Mouse (Mus musculus): ENCODE measurements around the gene Macrod2. TPM values are rescaled to one million over a fixed set of nuclear protein-coding genes. Genes with fewer than 3 reads are reported as not detected.
A peak's percentile ranks its signal among the peaks of the same experiment; 100 is the strongest.

Macrod2 gene
- polyA plus RNA-seq, 1 experiment from 2014 or later, result 28.7 TPM

- 17% methylated on average over 2 of the region's 2 CpGs for whole genome bisulfite sequencing
Observed at GRCm38 (mm10) chr2:141408766-141409165, 1013.7 kb downstream of the Macrod2 start.

GRCm38 (mm10) chr2:141416436-141416835, 1021.3 kb downstream of the Macrod2 start:
- Histone ChIP-seq H3K9ac (replicated peaks; ENCODE audit: low read length) (no peak overlapping the region), H3K27ac (ENCODE audit: low read length) (no peak overlapping the region), H3K9me3 (ENCODE audit: low read length) (no peaks in the 10 kb centered on the region), H3K36me3 (ENCODE audit: insufficient read depth, low read length) (no peaks in the 10 kb centered on the region), H3K4me3 (ENCODE audit: low read length) (no peak overlapping the region), H3K4me1 (ENCODE audit: insufficient read depth, low read length) (no peaks in the 10 kb centered on the region), H3K4me2 (replicated peaks; ENCODE audit: low read depth, low read length) (no peak overlapping the region), H3K27me3 (ENCODE audit: insufficient read depth, low read length) (no peaks in the 10 kb centered on the region)
- ATAC-seq (ENCODE audit: low FRiP score, low TSS enrichment), result no peak

More at GRCm38 (mm10) chr2:141408766-141409165, 1013.7 kb downstream of the Macrod2 start:
- Histone ChIP-seq H3K9ac (replicated peaks; ENCODE audit: low read length) (no peak overlapping the region), H3K4me3 (ENCODE audit: low read length) (no peak overlapping the region), H3K36me3 (ENCODE audit: insufficient read depth, low read length) (no peaks in the 10 kb centered on the region), H3K4me2 (replicated peaks; ENCODE audit: low read depth, low read length) (no peak overlapping the region), H3K4me1 (ENCODE audit: insufficient read depth, low read length) (no peaks in the 10 kb centered on the region), H3K27ac (ENCODE audit: low read length) (no peak overlapping the region), H3K9me3 (ENCODE audit: low read length) (no peaks in the 10 kb centered on the region), H3K27me3 (ENCODE audit: insufficient read depth, low read length) (no peaks in the 10 kb centered on the region)
- no peak for ATAC-seq (ENCODE audit: low FRiP score, low TSS enrichment)

- H3K4me3 ChIP-seq (ENCODE audit: low read length), result no peak overlapping the region
- no peaks in the 10 kb centered on the region for H3K27me3 ChIP-seq (ENCODE audit: insufficient read depth, low read length)
- WGBS, result 47% methylated on average over 8 of the region's 8 CpGs
- no peaks in the 10 kb centered on the region for H3K4me1 ChIP-seq (ENCODE audit: insufficient read depth, low read length)
- no peaks in the 10 kb centered on the region for H3K9me3 ChIP-seq (ENCODE audit: low read length)
- no peaks in the 10 kb centered on the region for H3K36me3 ChIP-seq (ENCODE audit: insufficient read depth, low read length)
- no peak overlapping the region for H3K27ac ChIP-seq (ENCODE audit: low read length)
- ATAC-seq (ENCODE audit: low FRiP score, low TSS enrichment), result no peak
- no peak overlapping the region for H3K9ac ChIP-seq (replicated peaks; ENCODE audit: low read length)
- no peak overlapping the region for H3K4me2 ChIP-seq (replicated peaks; ENCODE audit: low read depth, low read length)
Observed at GRCm38 (mm10) chr2:141416855-141417544, 1021.9 kb downstream of the Macrod2 start.

GRCm38 (mm10) chr2:141419806-141420205, 1024.7 kb downstream of the Macrod2 start:
- Histone ChIP-seq H3K4me1 (ENCODE audit: insufficient read depth, low read length) (no peaks in the 10 kb centered on the region), H3K27ac (ENCODE audit: low read length) (no peak overlapping the region), H3K36me3 (ENCODE audit: insufficient read depth, low read length) (no peaks in the 10 kb centered on the region), H3K9me3 (ENCODE audit: low read length) (no peaks in the 10 kb centered on the region), H3K4me2 (replicated peaks; ENCODE audit: low read depth, low read length) (no peak overlapping the region), H3K9ac (replicated peaks; ENCODE audit: low read length) (no peak overlapping the region), H3K4me3 (ENCODE audit: low read length) (no peak overlapping the region), H3K27me3 (ENCODE audit: insufficient read depth, low read length) (no peaks in the 10 kb centered on the region)
- 74% methylated on average over 1 of the region's 1 CpGs for WGBS
- ATAC-seq (ENCODE audit: low FRiP score, low TSS enrichment), result no peak

- no peak overlapping the region for H3K9ac ChIP-seq (replicated peaks; ENCODE audit: low read length)
- no peak overlapping the region for H3K4me3 ChIP-seq (ENCODE audit: low read length)
- H3K9me3 ChIP-seq (ENCODE audit: low read length), result no peaks in the 10 kb centered on the region
- WGBS, result 67% methylated on average over 5 of the region's 5 CpGs
- no peaks in the 10 kb centered on the region for H3K36me3 ChIP-seq (ENCODE audit: insufficient read depth, low read length)
- no peak for ATAC-seq (ENCODE audit: low FRiP score, low TSS enrichment)
- H3K27ac ChIP-seq (ENCODE audit: low read length), result no peak overlapping the region
- H3K27me3 ChIP-seq (ENCODE audit: insufficient read depth, low read length), result no peaks in the 10 kb centered on the region
- H3K4me2 ChIP-seq (replicated peaks; ENCODE audit: low read depth, low read length), result no peak overlapping the region
- peaks cover 7% of the 10 kb centered on the region; the same call in 1 of the 2 replicates for H3K4me1 ChIP-seq (ENCODE audit: insufficient read depth, low read length)
Observed at GRCm38 (mm10) chr2:141434084-141434483, 1039.0 kb downstream of the Macrod2 start.

- Histone ChIP-seq H3K9ac (replicated peaks; ENCODE audit: low read length) (no peak overlapping the region), H3K4me1 (ENCODE audit: insufficient read depth, low read length) (peaks cover 7% of the 10 kb centered on the region; the same call in 1 of the 2 replicates), H3K27ac (ENCODE audit: low read length) (no peak overlapping the region), H3K4me2 (replicated peaks; ENCODE audit: low read depth, low read length) (peak overlapping the region; percentile 46), H3K27me3 (ENCODE audit: insufficient read depth, low read length) (no peaks in the 10 kb centered on the region), H3K4me3 (ENCODE audit: low read length) (peak overlapping the region; percentile 19; the same call in 1 of the 2 replicates), H3K9me3 (ENCODE audit: low read length) (no peaks in the 10 kb centered on the region), H3K36me3 (ENCODE audit: insufficient read depth, low read length) (no peaks in the 10 kb centered on the region)
- peak; percentile 54; the same call in 1 of the 2 replicates for ATAC-seq (ENCODE audit: low FRiP score, low TSS enrichment)
- 33% methylated on average over 16 of the region's 16 CpGs for whole genome bisulfite sequencing
Observed at GRCm38 (mm10) chr2:141434731-141435570, 1039.8 kb downstream of the Macrod2 start.

- Histone ChIP-seq H3K9me3 (ENCODE audit: low read length) (no peaks in the 10 kb centered on the region), H3K27ac (ENCODE audit: low read length) (no peak overlapping the region), H3K4me3 (ENCODE audit: low read length) (no peak overlapping the region), H3K27me3 (ENCODE audit: insufficient read depth, low read length) (no peaks in the 10 kb centered on the region), H3K9ac (replicated peaks; ENCODE audit: low read length) (no peak overlapping the region), H3K4me2 (replicated peaks; ENCODE audit: low read depth, low read length) (no peak overlapping the region), H3K36me3 (ENCODE audit: insufficient read depth, low read length) (no peaks in the 10 kb centered on the region), H3K4me1 (ENCODE audit: insufficient read depth, low read length) (no peaks in the 10 kb centered on the region)
- ATAC-seq (ENCODE audit: low FRiP score, low TSS enrichment), result no peak
- WGBS, result 9% methylated on average over 2 of the region's 2 CpGs
Observed at GRCm38 (mm10) chr2:141441896-141442295, 1046.8 kb downstream of the Macrod2 start.

- Histone ChIP-seq H3K36me3 (ENCODE audit: insufficient read depth, low read length) (no peaks in the 10 kb centered on the region), H3K9ac (replicated peaks; ENCODE audit: low read length) (no peak overlapping the region), H3K27me3 (ENCODE audit: insufficient read depth, low read length) (no peaks in the 10 kb centered on the region), H3K4me2 (replicated peaks; ENCODE audit: low read depth, low read length) (no peak overlapping the region), H3K4me3 (ENCODE audit: low read length) (no peak overlapping the region), H3K4me1 (ENCODE audit: insufficient read depth, low read length) (no peaks in the 10 kb centered on the region), H3K9me3 (ENCODE audit: low read length) (no peaks in the 10 kb centered on the region), H3K27ac (ENCODE audit: low read length) (no peak overlapping the region)
- no peak for ATAC-seq (ENCODE audit: low FRiP score, low TSS enrichment)
- 67% methylated on average over 2 of the region's 2 CpGs for WGBS
Observed at GRCm38 (mm10) chr2:141449078-141449680, 1054.1 kb downstream of the Macrod2 start.

GRCm38 (mm10) chr2:141463946-141464345, 1068.8 kb downstream of the Macrod2 start:
- Histone ChIP-seq H3K4me3 (ENCODE audit: low read length) (no peak overlapping the region), H3K9me3 (ENCODE audit: low read length) (no peaks in the 10 kb centered on the region), H3K27ac (ENCODE audit: low read length) (no peak overlapping the region), H3K4me1 (ENCODE audit: insufficient read depth, low read length) (no peaks in the 10 kb centered on the region), H3K9ac (replicated peaks; ENCODE audit: low read length) (no peak overlapping the region), H3K27me3 (ENCODE audit: insufficient read depth, low read length) (no peaks in the 10 kb centered on the region), H3K36me3 (ENCODE audit: insufficient read depth, low read length) (no peaks in the 10 kb centered on the region), H3K4me2 (replicated peaks; ENCODE audit: low read depth, low read length) (no peak overlapping the region)
- 89% methylated on average over 1 of the region's 1 CpGs for WGBS
- ATAC-seq (ENCODE audit: low FRiP score, low TSS enrichment), result no peak

All from kidney, embryonic 16.5 days (tissue).